Mouse (Mus musculus) lung, postnatal 0 days (tissue): ENCODE results near the gene Ddx19b. TPM values are rescaled to one million over a fixed set of nuclear protein-coding genes. Genes with fewer than 3 reads are reported as not detected.

Experiments used
- ATAC-seq: fragments of 200-750 bp; cut with Nextera tagmentation; 2 replicates; pipeline ENCODE4 v1.8.0; 2017; ENCODE audit warnings: moderate library complexity
- DNase-seq: peaks from one replicate; pipeline ENCODE4 v3.0.0-alpha.2; 2016; ENCODE audit warnings: low spot score
- H3K27ac ChIP-seq: fragments of 300-500 bp; sonication (generic); 2 replicates; pipeline ENCODE4 v1.5.1; 2014; ENCODE audit warnings: antibody characterized with exemption, mild to moderate bottlenecking, low read length, mixed read lengths
- H3K27me3 ChIP-seq: fragments of 300-500 bp; sonication (generic); replicated peaks from 2 replicates; pipeline ENCODE4 v1.6.1; 2014; ENCODE audit warnings: low read length, mixed read lengths; ENCODE audit not compliant: insufficient read depth
- H3K36me3 ChIP-seq: fragments of 300-500 bp; sonication (generic); 2 replicates; pipeline ENCODE4 v1.6.1; 2014; ENCODE audit warnings: low read length, mixed read lengths; ENCODE audit not compliant: insufficient read depth
- H3K4me1 ChIP-seq: fragments of 300-500 bp; sonication (generic); 2 replicates; pipeline ENCODE4 v1.6.1; 2014; ENCODE audit warnings: antibody characterized with exemption, low read depth, low read length, mixed read lengths; ENCODE audit not compliant: insufficient read depth
- H3K4me2 ChIP-seq: fragments of 300-500 bp; sonication (generic); replicated peaks from 2 replicates; pipeline ENCODE4 v1.6.1; 2014; ENCODE audit warnings: low read depth, mild to moderate bottlenecking, low read length, moderate library complexity, mixed read lengths
- H3K4me3 ChIP-seq: fragments of 300-500 bp; sonication (generic); 2 replicates; pipeline ENCODE4 v1.5.1; 2014; ENCODE audit warnings: low read depth, low read length
- H3K9ac ChIP-seq: fragments of 300-500 bp; sonication (generic); replicated peaks from 2 replicates; pipeline ENCODE4 v1.6.1; 2014; ENCODE audit warnings: low read depth, mild to moderate bottlenecking
- H3K9me3 ChIP-seq: fragments of 300-500 bp; sonication (generic); 2 replicates; pipeline ENCODE4 v1.6.1; 2016; ENCODE audit warnings: low read length, mixed read lengths
- CTCF ChIP-seq: IDR thresholded peaks from 2 replicates; pipeline ENCODE4 v1.5.1; 2016; ENCODE audit warnings: antibody characterized with exemption, mild to moderate bottlenecking
- EP300 ChIP-seq: IDR thresholded peaks from 2 replicates; pipeline ENCODE4 v1.6.1; 2016; ENCODE audit warnings: antibody characterized with exemption, mild to moderate bottlenecking, control low read depth
- WGBS: fragments of 180-500 bp; shearing (Covaris S2); extraction: QIAGEN DNeasy Blood & Tissue Kit; methylation state at CpG from one replicate; pipeline ENCODE4 v1.1.7; 2014; 5-methylcytosine and 5-hydroxymethylcytosine counted together
- polyA plus RNA-seq: library from polyadenylated mRNA; unstranded; fragments of >200 nt; fragmentation: Nextera tagmentation; extraction: Ambion mirVana; gene quantifications from 2 replicates; pipeline ENCODE4 v1.2.1, GENCODE M21; 2015

The Ddx19b gene
- polyA plus RNA-seq, 1 experiment from 2014 or later: 3.4 TPM

- 9% methylated on average over 45 of the region's 45 CpGs for WGBS
- TF ChIP-seq CTCF (no peak), EP300 (0 out of 2 replicates have a peak, but pooled peaks have one; percentile 23)
- Histone ChIP-seq H3K9me3 (no peaks in the 10 kb centered on the region), H3K4me3 (peak overlapping the region; percentile 49), H3K4me1 (peaks cover 9% of the 10 kb centered on the region; the same call in 1 of the 2 replicates), H3K27ac (no peak overlapping the region), H3K4me2 (peak overlapping the region; percentile 78), H3K36me3 (no peaks in the 10 kb centered on the region), H3K27me3 (no peaks in the 10 kb centered on the region), H3K9ac (peak overlapping the region; percentile 66)
- peak; percentile 93 for ATAC-seq
- DNase-seq: peak; percentile 98
These were observed 61.4 kb downstream of the Ddx19b start for GRCm38 (mm10) chr8:110969910-110970770.

- H3K27ac ChIP-seq: no peak overlapping the region
- no peak overlapping the region for H3K4me2 ChIP-seq
- no peak for DNase-seq
- peaks cover 9% of the 10 kb centered on the region; the same call in 1 of the 2 replicates for H3K4me1 ChIP-seq
- TF ChIP-seq CTCF (no peak), EP300 (no peak)
- no peaks in the 10 kb centered on the region for H3K27me3 ChIP-seq
- 80% methylated on average over 9 of the region's 9 CpGs for WGBS
- ATAC-seq: no peak
- no peaks in the 10 kb centered on the region for H3K9me3 ChIP-seq
- no peak overlapping the region for H3K4me3 ChIP-seq
- no peaks in the 10 kb centered on the region for H3K36me3 ChIP-seq
- H3K9ac ChIP-seq: no peak overlapping the region
These were observed 64.2 kb downstream of the Ddx19b start for GRCm38 (mm10) chr8:110967326-110967725.

GRCm38 (mm10) chr8:110966586-110966985 lies 65.0 kb downstream of the Ddx19b start:
- TF ChIP-seq EP300: peak; percentile 32; the same call in 1 of the 2 replicates
- peak; percentile 32 for TF ChIP-seq CTCF
- DNase-seq: peak; percentile 67
- H3K9me3 ChIP-seq: no peaks in the 10 kb centered on the region
- no peaks in the 10 kb centered on the region for H3K27me3 ChIP-seq
- H3K9ac ChIP-seq: no peak overlapping the region
- no peak overlapping the region for H3K4me2 ChIP-seq
- H3K27ac ChIP-seq: peak overlapping the region; percentile 69
- no peak overlapping the region for H3K4me3 ChIP-seq
- 54% methylated on average over 8 of the region's 8 CpGs for WGBS
- no peaks in the 10 kb centered on the region for H3K36me3 ChIP-seq
- peaks cover 9% of the 10 kb centered on the region; the same call in 1 of the 2 replicates for H3K4me1 ChIP-seq
- peak; percentile 14 for ATAC-seq

- Histone ChIP-seq H3K9me3 (no peaks in the 10 kb centered on the region), H3K9ac (no peak overlapping the region), H3K4me1 (peaks cover 9% of the 10 kb centered on the region; the same call in 1 of the 2 replicates), H3K27me3 (no peaks in the 10 kb centered on the region), H3K4me3 (no peak overlapping the region), H3K36me3 (no peaks in the 10 kb centered on the region), H3K27ac (peak overlapping the region; percentile 69; the same call in 1 of the 2 replicates), H3K4me2 (no peak overlapping the region)
- ATAC-seq: peak; percentile 71
- peak; percentile 93 for DNase-seq
- WGBS: 18% methylated on average over 7 of the region's 7 CpGs
- TF ChIP-seq CTCF (peak; percentile 63), EP300 (peak; percentile 92)
These were observed 66.0 kb downstream of the Ddx19b start for GRCm38 (mm10) chr8:110965594-110965993.

GRCm38 (mm10) chr8:110964666-110965065 lies 66.9 kb downstream of the Ddx19b start:
- DNase-seq: no peak
- TF ChIP-seq EP300 (no peak), CTCF (no peak)
- H3K4me1 ChIP-seq: peaks cover 5% of the 10 kb centered on the region; the same call in 1 of the 2 replicates
- H3K27ac ChIP-seq: 0 out of 2 replicates have a peak overlapping the region, but pooled peaks have one; percentile 23
- 75% methylated on average over 7 of the region's 7 CpGs for WGBS
- H3K9ac ChIP-seq: no peak overlapping the region
- no peak overlapping the region for H3K4me2 ChIP-seq
- no peaks in the 10 kb centered on the region for H3K9me3 ChIP-seq
- no peak for ATAC-seq
- no peaks in the 10 kb centered on the region for H3K27me3 ChIP-seq
- H3K36me3 ChIP-seq: no peaks in the 10 kb centered on the region
- H3K4me3 ChIP-seq: no peak overlapping the region

- TF ChIP-seq EP300 (no peak), CTCF (no peak)
- no peak for DNase-seq
- Histone ChIP-seq H3K4me3 (no peak overlapping the region), H3K4me1 (peaks cover 4% of the 10 kb centered on the region; the same call in 1 of the 2 replicates), H3K4me2 (no peak overlapping the region), H3K36me3 (no peaks in the 10 kb centered on the region; the same call in 1 of the 2 replicates), H3K27me3 (no peaks in the 10 kb centered on the region), H3K27ac (no peak overlapping the region), H3K9ac (no peak overlapping the region), H3K9me3 (no peaks in the 10 kb centered on the region)
- no peak for ATAC-seq
- WGBS: 81% methylated on average over 2 of the region's 2 CpGs
These were observed 68.5 kb downstream of the Ddx19b start for GRCm38 (mm10) chr8:110963051-110963450.
